Mouse (Mus musculus): ENCODE measurements around the gene Zkscan1.
A peak's percentile ranks its signal among the peaks of the same experiment; 100 is the strongest.

Zkscan1 gene

GRCm38 (mm10) chr5:138117199-138118015 lies 32.5 kb downstream of the Zkscan1 start:
- peak; percentile 32 for DNase-seq (ENCODE audit: low spot score)

- DNase-seq (ENCODE audit: low spot score): no peak
Measured at GRCm38 (mm10) chr5:138118041-138118440, 33.2 kb downstream of the Zkscan1 start.

GRCm38 (mm10) chr5:138132425-138133064 lies 47.7 kb downstream of the Zkscan1 start:
- DNase-seq (ENCODE audit: low spot score): no peak

GRCm38 (mm10) chr5:138137257-138137656 lies 52.4 kb downstream of the Zkscan1 start:
- DNase-seq (ENCODE audit: low spot score): no peak

- DNase-seq (ENCODE audit: low spot score): peak; percentile 81
Measured at GRCm38 (mm10) chr5:138137935-138138549, 53.2 kb downstream of the Zkscan1 start.

- no peak for DNase-seq (ENCODE audit: low spot score)
Measured at GRCm38 (mm10) chr5:138138585-138138984, 53.7 kb downstream of the Zkscan1 start.

GRCm38 (mm10) chr5:138154390-138154789 lies 69.5 kb downstream of the Zkscan1 start:
- no peak for DNase-seq (ENCODE audit: low spot score)

GRCm38 (mm10) chr5:138155443-138155976 lies 70.6 kb downstream of the Zkscan1 start, which contains the start of gene Zfp113:
Gene Zfp113, minus strand, starts transcription at chr5:138155744.
- DNase-seq (ENCODE audit: low spot score): peak; percentile 98

All from embryo, embryonic 10.5 days (tissue).